Mouse (Mus musculus) embryonic facial prominence, embryonic 14.5 days (tissue): ENCODE measurements around the gene Hs1bp3. TPM values are rescaled to one million over a fixed set of nuclear protein-coding genes. Genes with fewer than 3 reads are reported as not detected.

Experiments
- ATAC-seq: fragments of 200-750 bp; cut with Nextera tagmentation; 2 replicates; pipeline ENCODE4 v1.8.0; 2017; ENCODE audit warnings: low read depth, moderate number of reproducible peaks, moderate TSS enrichment
- DNase-seq: peaks from one replicate; pipeline ENCODE4 v3.0.0-alpha.2; 2015; ENCODE audit warnings: low spot score
- H3K27ac ChIP-seq: fragments of 300-500 bp; sonication (generic); replicated peaks from 2 replicates; pipeline ENCODE4 v1.5.1; 2014; ENCODE audit warnings: low read depth, mild to moderate bottlenecking, low read length, moderate library complexity
- H3K27me3 ChIP-seq: fragments of 300-500 bp; sonication (generic); replicated peaks from 2 replicates; pipeline ENCODE4 v1.6.1; 2014; ENCODE audit warnings: low read length; ENCODE audit not compliant: control insufficient read depth, insufficient read depth
- H3K36me3 ChIP-seq: fragments of 300-500 bp; sonication (generic); 2 replicates; pipeline ENCODE4 v1.6.1; 2014; ENCODE audit warnings: low read length, mixed read lengths; ENCODE audit not compliant: control insufficient read depth, insufficient read depth
- H3K4me1 ChIP-seq: fragments of 300-500 bp; sonication (generic); 2 replicates; pipeline ENCODE4 v1.6.1; 2014; ENCODE audit warnings: antibody characterized with exemption, low read length; ENCODE audit not compliant: control insufficient read depth, insufficient read depth
- H3K4me2 ChIP-seq: fragments of 300-500 bp; sonication (generic); 2 replicates; pipeline ENCODE4 v1.6.1; 2014; ENCODE audit warnings: low read depth, mild to moderate bottlenecking, low read length, moderate library complexity, mixed read lengths
- H3K4me3 ChIP-seq: fragments of 300-500 bp; sonication (generic); 2 replicates; pipeline ENCODE4 v1.5.1; 2014; ENCODE audit warnings: low read depth, mild to moderate bottlenecking, low read length
- H3K9ac ChIP-seq: fragments of 300-500 bp; sonication (generic); 2 replicates; pipeline ENCODE4 v1.6.1; 2014; ENCODE audit warnings: low read depth, mild to moderate bottlenecking, low read length, moderate library complexity, mixed read lengths
- H3K9me3 ChIP-seq: fragments of 300-500 bp; sonication (generic); 2 replicates; pipeline ENCODE4 v1.6.1; 2016; ENCODE audit warnings: low read length; ENCODE audit not compliant: control insufficient read depth
- WGBS: fragments of 180-500 bp; shearing (Covaris S2); extraction: QIAGEN DNeasy Blood & Tissue Kit; methylation state at CpG from one replicate; pipeline ENCODE4 v1.1.7; 2014; 5-methylcytosine and 5-hydroxymethylcytosine counted together
- polyA plus RNA-seq: library from polyadenylated mRNA; unstranded; fragments of >200 nt; fragmentation: Nextera tagmentation; extraction: Ambion mirVana; gene quantifications from 2 replicates; pipeline ENCODE4 v1.2.1, GENCODE M21; 2014

Gene Hs1bp3
- polyA plus RNA-seq, 1 experiment from 2014 or later, result 10.4 TPM

GRCm38 (mm10) chr12:8299143-8300110 lies 13.8 kb upstream of the Hs1bp3 start:
- DNase-seq, result no peak
- Histone ChIP-seq H3K9me3 (no peaks in the 10 kb centered on the region), H3K4me2 (peak overlapping the region; percentile 78), H3K9ac (peak overlapping the region; percentile 15; the same call in 1 of the 2 replicates), H3K27me3 (peaks cover 97% of the 10 kb centered on the region), H3K36me3 (no peaks in the 10 kb centered on the region), H3K4me1 (peaks cover 16% of the 10 kb centered on the region), H3K4me3 (peak overlapping the region; percentile 54), H3K27ac (no peak overlapping the region)
- WGBS, result 5% methylated on average over 34 of the region's 34 CpGs
- no peak for ATAC-seq

- no peak overlapping the region for H3K27ac ChIP-seq
- peak overlapping the region; percentile 54 for H3K4me3 ChIP-seq
- peak overlapping the region; percentile 78; the same call in 1 of the 2 replicates for H3K4me2 ChIP-seq
- H3K36me3 ChIP-seq, result no peaks in the 10 kb centered on the region
- H3K4me1 ChIP-seq, result peaks cover 16% of the 10 kb centered on the region
- H3K27me3 ChIP-seq, result peaks cover 96% of the 10 kb centered on the region
- WGBS, result 24% methylated on average over 10 of the region's 10 CpGs
- H3K9me3 ChIP-seq, result no peaks in the 10 kb centered on the region
- DNase-seq (no peak), ATAC-seq (no peak)
- peak overlapping the region; percentile 15; the same call in 1 of the 2 replicates for H3K9ac ChIP-seq
These were observed 13.1 kb upstream of the Hs1bp3 start for GRCm38 (mm10) chr12:8300111-8300480.

- no peaks in the 10 kb centered on the region for H3K9me3 ChIP-seq
- ATAC-seq, result no peak
- 40% methylated on average over 5 of the region's 5 CpGs for WGBS
These were observed 12.7 kb upstream of the Hs1bp3 start for GRCm38 (mm10) chr12:8300521-8300920.

GRCm38 (mm10) chr12:8301011-8301814 lies 12.0 kb upstream of the Hs1bp3 start:
- DNase-seq (no peak), ATAC-seq (no peak)
- no peaks in the 10 kb centered on the region for H3K36me3 ChIP-seq
- WGBS, result 7% methylated on average over 25 of the region's 46 CpGs
- no peaks in the 10 kb centered on the region for H3K9me3 ChIP-seq
- peaks cover 11% of the 10 kb centered on the region for H3K4me1 ChIP-seq
- H3K27me3 ChIP-seq, result peaks cover 97% of the 10 kb centered on the region
- peak overlapping the region; percentile 54 for H3K4me3 ChIP-seq
- peak overlapping the region; percentile 64 for H3K9ac ChIP-seq
- peak overlapping the region; percentile 78 for H3K4me2 ChIP-seq
- H3K27ac ChIP-seq, result no peak overlapping the region

More at GRCm38 (mm10) chr12:8300521-8300920, 12.7 kb upstream of the Hs1bp3 start:
- peaks cover 97% of the 10 kb centered on the region for H3K27me3 ChIP-seq
- H3K4me3 ChIP-seq, result peak overlapping the region; percentile 54; the same call in 1 of the 2 replicates
- no peaks in the 10 kb centered on the region for H3K36me3 ChIP-seq
- H3K9ac ChIP-seq, result peak overlapping the region; percentile 64; the same call in 1 of the 2 replicates
- no peak overlapping the region for H3K27ac ChIP-seq
- DNase-seq, result no peak
- peak overlapping the region; percentile 78 for H3K4me2 ChIP-seq
- H3K4me1 ChIP-seq, result peaks cover 15% of the 10 kb centered on the region

- no peak within 1 kb of the TSS for H3K27ac ChIP-seq
- H3K36me3 ChIP-seq, result no peaks in the 10 kb centered on the region
- DNase-seq, result no peak
- ATAC-seq, result peak; percentile 66
- H3K9ac ChIP-seq, result peak within 1 kb of the TSS; percentile 64
- peaks cover 92% of the 10 kb centered on the region for H3K27me3 ChIP-seq
- peaks cover 11% of the 10 kb centered on the region for H3K4me1 ChIP-seq
- WGBS, result 1% methylated on average over 26 of the region's 53 CpGs
- peak within 1 kb of the TSS; percentile 78 for H3K4me2 ChIP-seq
- H3K4me3 ChIP-seq, result peak within 1 kb of the TSS; percentile 54
- no peaks in the 10 kb centered on the region for H3K9me3 ChIP-seq
These were observed 11.3 kb upstream of the Hs1bp3 start, which contains the start of gene Gdf7 for GRCm38 (mm10) chr12:8301841-8302431. Gdf7 (minus strand) TSS chr12:8301954.

- 31% methylated on average over 2 of the region's 2 CpGs for WGBS
- ATAC-seq, result no peak
These were observed 8.0 kb upstream of the Hs1bp3 start for GRCm38 (mm10) chr12:8305258-8305657.

GRCm38 (mm10) chr12:8306432-8306831 lies 6.8 kb upstream of the Hs1bp3 start:
- ATAC-seq (peak; percentile 28), DNase-seq (peak; percentile 75)
- H3K4me2 ChIP-seq, result no peak overlapping the region
- no peak overlapping the region for H3K27ac ChIP-seq
- no peak overlapping the region for H3K4me3 ChIP-seq
- no peaks in the 10 kb centered on the region for H3K9me3 ChIP-seq
- no peak overlapping the region for H3K9ac ChIP-seq
- H3K27me3 ChIP-seq, result peaks cover 64% of the 10 kb centered on the region
- no peaks in the 10 kb centered on the region for H3K4me1 ChIP-seq
- H3K36me3 ChIP-seq, result no peaks in the 10 kb centered on the region
- 6% methylated on average over 5 of the region's 5 CpGs for WGBS

More at GRCm38 (mm10) chr12:8305258-8305657, 8.0 kb upstream of the Hs1bp3 start:
- Histone ChIP-seq H3K4me3 (no peak overlapping the region), H3K36me3 (no peaks in the 10 kb centered on the region), H3K9me3 (no peaks in the 10 kb centered on the region), H3K4me2 (no peak overlapping the region), H3K9ac (no peak overlapping the region), H3K27me3 (peaks cover 65% of the 10 kb centered on the region), H3K27ac (no peak overlapping the region), H3K4me1 (no peaks in the 10 kb centered on the region)
- DNase-seq, result no peak

GRCm38 (mm10) chr12:8306910-8307309 lies 6.3 kb upstream of the Hs1bp3 start:
- ATAC-seq, result no peak
- 60% methylated on average over 1 of the region's 1 CpGs for WGBS
- H3K27me3 ChIP-seq, result peaks cover 63% of the 10 kb centered on the region

More at GRCm38 (mm10) chr12:8306910-8307309, 6.3 kb upstream of the Hs1bp3 start:
- Histone ChIP-seq H3K4me2 (no peak overlapping the region), H3K27ac (no peak overlapping the region), H3K36me3 (no peaks in the 10 kb centered on the region), H3K4me1 (no peaks in the 10 kb centered on the region), H3K4me3 (no peak overlapping the region), H3K9me3 (no peaks in the 10 kb centered on the region), H3K9ac (no peak overlapping the region)
- no peak for DNase-seq
